Mouse (Mus musculus) cortical plate, adult 2 months (tissue): ENCODE results near the gene Stmnd1.

Experiments
- CTCF ChIP-seq: fragments of 200-500 bp; IDR thresholded peaks from 2 replicates; pipeline ENCODE4 v1.5.1; 2011; ENCODE audit warnings: mild to moderate bottlenecking, control low read depth, low read length; ENCODE audit not compliant: insufficient read depth; ENCODE audit errors: extremely low read depth
- POLR2A ChIP-seq: fragments of 200-500 bp; IDR thresholded peaks from 2 replicates; pipeline ENCODE4 v1.6.1; 2011; ENCODE audit warnings: mild to moderate bottlenecking, low read length, control low read depth; ENCODE audit not compliant: insufficient read depth; ENCODE audit errors: extremely low read depth

DNA sequence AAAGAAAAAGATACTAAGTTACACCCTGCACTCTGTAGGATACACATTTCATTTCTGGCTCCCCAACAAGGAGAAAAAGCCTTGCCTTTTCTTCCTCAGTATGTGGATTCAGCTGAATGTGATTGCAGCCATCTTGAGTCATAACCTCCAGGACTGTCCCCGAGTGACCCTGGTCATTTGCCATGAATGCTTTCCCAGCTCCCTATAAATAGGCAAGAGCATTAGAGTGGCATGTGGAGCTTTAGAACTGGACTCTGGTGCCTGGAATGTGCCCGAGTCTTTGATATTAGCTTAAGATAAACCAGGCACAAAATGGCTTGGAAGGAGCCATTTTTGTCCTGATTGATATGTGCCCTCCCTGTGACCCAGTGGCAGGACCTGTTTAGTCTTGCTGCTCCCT lies 46.6 kb upstream of the Stmnd1 start:
- TF ChIP-seq CTCF (no peak), POLR2A (no peak)
